Mouse (Mus musculus) ES-Bruce4 (cell line): ENCODE data around the gene Ugt1a2.

Experiments
- CTCF ChIP-seq: IDR thresholded peaks from one replicate; pipeline ENCODE4 v1.8.1; 2011; ENCODE audit warnings: low read depth, low read length
- POLR2A ChIP-seq: IDR thresholded peaks from one replicate; pipeline ENCODE4 v1.8.1; 2011; ENCODE audit warnings: low read length; ENCODE audit not compliant: insufficient read depth

DNA sequence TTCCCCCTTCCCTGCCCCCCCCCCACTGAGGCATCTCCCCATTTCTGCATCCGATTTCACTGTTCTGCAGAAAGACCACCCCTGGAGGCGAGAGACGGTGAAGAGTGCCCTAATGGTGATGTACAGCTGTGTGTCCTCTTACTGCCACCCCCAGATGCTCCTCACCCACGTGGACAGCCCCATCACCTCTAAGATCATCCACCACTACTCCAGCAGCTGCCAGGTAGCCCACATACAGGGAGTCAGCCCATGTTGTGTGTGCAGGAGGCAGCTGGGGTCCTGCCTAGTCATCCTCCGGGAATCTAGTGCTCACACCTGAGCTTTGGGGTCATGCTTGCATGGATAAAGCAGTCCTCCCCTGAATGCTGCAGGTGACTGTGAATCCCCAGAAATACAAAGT is 43.5 kb downstream of the Ugt1a2 start:
- TF ChIP-seq CTCF (no peak), POLR2A (no peak)
